Comparison of ENCODE assay signal across 8 mouse cellular contexts in the genomic region with DNA sequence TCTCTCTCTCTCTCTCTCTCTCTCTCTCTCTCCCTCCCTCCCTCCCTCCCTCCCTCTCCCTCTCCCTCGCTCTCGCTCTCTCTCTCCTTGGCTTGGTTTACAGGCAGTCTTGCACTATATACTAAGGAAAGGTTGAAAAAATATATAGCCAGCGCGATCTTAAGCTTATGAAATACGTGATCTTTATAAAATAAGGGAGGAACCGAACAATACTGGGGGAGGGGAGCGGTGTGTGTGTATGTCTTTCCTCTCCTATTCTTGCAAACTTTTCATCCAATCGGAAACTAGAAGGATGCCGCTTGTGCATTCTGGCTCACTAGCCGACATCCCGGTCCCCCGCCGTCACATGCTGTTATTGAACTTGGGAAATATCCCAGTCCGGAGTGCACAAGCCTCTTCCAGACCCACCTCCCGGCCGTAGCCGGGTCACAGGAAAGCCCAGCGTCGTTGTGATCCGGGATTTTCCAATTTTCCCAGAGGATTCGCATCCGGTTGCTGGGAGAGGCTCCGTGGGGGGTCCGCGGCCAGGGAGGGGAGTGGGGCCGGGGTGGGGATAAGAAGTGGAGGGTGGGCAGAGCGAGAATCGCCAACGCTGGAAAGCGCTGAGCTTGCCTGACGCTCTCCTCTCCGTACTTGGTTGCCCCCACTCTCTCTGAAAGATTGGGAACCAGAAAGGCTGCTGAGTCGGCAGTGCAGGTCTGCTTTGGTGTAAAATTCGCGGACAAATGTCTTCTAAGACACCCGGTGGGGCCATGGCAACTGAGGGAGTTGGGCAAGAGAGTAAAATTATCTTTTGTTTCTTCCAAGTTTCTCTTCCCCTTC. TPM values are rescaled to one million over a fixed set of nuclear protein-coding genes. Genes with fewer than 3 reads are reported as not detected.
DNase-seq lines count a peak whose midpoint lies in the region; ATAC-seq lines count a peak whose summit lies in the region.

No protein-coding gene starts in this region.

- H3K36me3 ChIP-seq in limb, embryonic 10.5 days = no peaks in the 10 kb centered on the region
- no peaks in the 10 kb centered on the region for H3K36me3 ChIP-seq in midbrain, embryonic 10.5 days
- H3K36me3 ChIP-seq in splenic B cell, adult 2 months (ENCODE audit: control insufficient read depth, insufficient read depth, low read length, poor library complexity, severe bottlenecking) = no peaks in the 10 kb centered on the region

- ATAC-seq in erythroblast, adult 5-6 weeks (replicated peaks; ENCODE audit: low FRiP score, poor library complexity, severe bottlenecking) = peak; percentile 22; the same call in 1 of the 2 replicates

- H3K4me1 ChIP-seq in limb, embryonic 10.5 days = peaks cover 23% of the 10 kb centered on the region
- peaks cover 26% of the 10 kb centered on the region for H3K4me1 ChIP-seq in midbrain, embryonic 10.5 days

- peak overlapping the region; percentile 79 for H3K27ac ChIP-seq in limb, embryonic 10.5 days
- peak overlapping the region; percentile 77 for H3K27ac ChIP-seq in midbrain, embryonic 10.5 days (replicated peaks)

- peaks cover 61% of the 10 kb centered on the region for H3K27me3 ChIP-seq in limb, embryonic 10.5 days (ENCODE audit: low read depth, poor library complexity, severe bottlenecking)
- peaks cover 77% of the 10 kb centered on the region for H3K27me3 ChIP-seq in midbrain, embryonic 10.5 days (ENCODE audit: low read depth, poor library complexity, severe bottlenecking)
- H3K27me3 ChIP-seq in splenic B cell, adult 2 months (ENCODE audit: control insufficient read depth, insufficient read depth, low read length, poor library complexity, severe bottlenecking) = no peaks in the 10 kb centered on the region

- H3K9me3 ChIP-seq in limb, embryonic 10.5 days (replicated peaks) = no peaks in the 10 kb centered on the region
- no peaks in the 10 kb centered on the region for H3K9me3 ChIP-seq in midbrain, embryonic 10.5 days (replicated peaks)

- peak; percentile 21 for DNase-seq in gastrocnemius, postnatal 10 days
- no peak for DNase-seq in gastrocnemius, adult 18-20 months (ENCODE audit: low spot score)
- DNase-seq in adrenal gland, postnatal 36 days = peak; percentile 40 to 65
- DNase-seq in heart, postnatal 4 days = peak; percentile 42
- DNase-seq in limb, embryonic 10.5 days (ENCODE audit: low spot score) = peak; percentile 75
- peak; percentile 67 for DNase-seq in midbrain, embryonic 10.5 days (ENCODE audit: low spot score)
- peak; percentile 35 for DNase-seq in splenic B cell, adult 2 months (ENCODE audit: low read depth, low spot score)

- WGBS in limb, embryonic 10.5 days = under 1% methylated on average over 36 of the region's 36 CpGs
- under 1% methylated on average over 36 of the region's 36 CpGs for WGBS in midbrain, embryonic 10.5 days

- peak overlapping the region; percentile 72 for H3K4me3 ChIP-seq in limb, embryonic 10.5 days
- H3K4me3 ChIP-seq in midbrain, embryonic 10.5 days = peak overlapping the region; percentile 70

RNA-seq across cellular contexts. Expression of gene Tifa, which starts 0.8 kb away (rescaled TPM):
- 1 to 10 TPM; 1.7 to 2.7 TPM for total RNA-seq in gastrocnemius, postnatal 10 days (2021)
- total RNA-seq in gastrocnemius, adult 18-20 months (2021) = 1 to 10 TPM; 1.1 to 2.9 TPM
- 1 to 10 TPM; 4.4 to 4.9 TPM for total RNA-seq in adrenal gland, postnatal 36 days (2021)
- 80.5 and 102 TPM in 2 replicates for total RNA-seq in erythroblast, adult 5-6 weeks (2015; ENCODE audit: low replicate concordance)
- total RNA-seq in erythroblast, adult 5-6 weeks (2017; ENCODE audit: low replicate concordance) = 77.4 and 87.0 TPM in 2 replicates
- 1 to 10 TPM; 2.0 to 2.1 TPM for total RNA-seq in heart, postnatal 4 days (2021)
- polyA plus RNA-seq in limb, embryonic 10.5 days (2016; fragmentation: Nextera tagmentation; extraction: Ambion mirVana) = 1.2 and 1.7 TPM in 2 replicates
- polyA plus RNA-seq in midbrain, embryonic 10.5 days (2016; fragmentation: Nextera tagmentation; extraction: Ambion mirVana) = 2.1 and 3.0 TPM in 2 replicates

RNA-seq across cellular contexts. Expression of gene Alpk1, which starts 10.1 kb away (rescaled TPM):
- total RNA-seq in gastrocnemius, postnatal 10 days (2021) = 1 to 10 TPM; 2.0 to 3.1 TPM
- total RNA-seq in gastrocnemius, adult 18-20 months (2021) = 1 to 10 TPM; 1.9 to 2.1 TPM
- 10 to 100 TPM in 1 of 2 experiments, 1 to 10 TPM in 1; 9.4 to 12.7 TPM for total RNA-seq in adrenal gland, postnatal 36 days (2021)
- 1.5 and 2.9 TPM in 2 replicates for total RNA-seq in erythroblast, adult 5-6 weeks (2015; ENCODE audit: low replicate concordance)
- total RNA-seq in erythroblast, adult 5-6 weeks (2017; ENCODE audit: low replicate concordance) = 2.9 and 3.0 TPM in 2 replicates
- 1 to 10 TPM; 4.4 to 4.6 TPM for total RNA-seq in heart, postnatal 4 days (2021)
- 0.30 TPM in 2 replicates for polyA plus RNA-seq in limb, embryonic 10.5 days (2016; fragmentation: Nextera tagmentation; extraction: Ambion mirVana)
- 0.95 and 0.98 TPM in 2 replicates for polyA plus RNA-seq in midbrain, embryonic 10.5 days (2016; fragmentation: Nextera tagmentation; extraction: Ambion mirVana)

RNA-seq across cellular contexts. Expression of gene Ap1ar, which starts 46.9 kb away (rescaled TPM):
- total RNA-seq in gastrocnemius, postnatal 10 days (2021) = 10 to 100 TPM; 15.5 to 18.7 TPM
- 10 to 100 TPM; 28.7 to 30.0 TPM for total RNA-seq in gastrocnemius, adult 18-20 months (2021)
- 10 to 100 TPM; 35.6 to 37.3 TPM for total RNA-seq in adrenal gland, postnatal 36 days (2021)
- total RNA-seq in erythroblast, adult 5-6 weeks (2015; ENCODE audit: low replicate concordance) = 11.9 and 22.4 TPM in 2 replicates
- 31.9 and 51.7 TPM in 2 replicates for total RNA-seq in erythroblast, adult 5-6 weeks (2017; ENCODE audit: low replicate concordance)
- total RNA-seq in heart, postnatal 4 days (2021) = 10 to 100 TPM; 19.7 to 20.6 TPM
- 59.9 and 67.6 TPM in 2 replicates for polyA plus RNA-seq in limb, embryonic 10.5 days (2016; fragmentation: Nextera tagmentation; extraction: Ambion mirVana)
- polyA plus RNA-seq in midbrain, embryonic 10.5 days (2016; fragmentation: Nextera tagmentation; extraction: Ambion mirVana) = 54.6 and 54.8 TPM in 2 replicates

Comparison
In these comparisons a context has a peak if more than half of its experiments do, and no peak if none do; other contexts are left out.
1. RNA of gene Tifa, which starts 0.8 kb away (total RNA-seq): 77.4 to 102 TPM in erythroblast, adult 5-6 weeks; 4.4 to 4.9 TPM in adrenal gland, postnatal 36 days, 1.1 to 2.9 TPM in gastrocnemius, adult 18-20 months, 1.7 to 2.7 TPM in gastrocnemius, postnatal 10 days and 2.0 to 2.1 TPM in heart, postnatal 4 days; every median in the first group is over 10 times any median in the second.